Mouse (Mus musculus) megakaryocyte, adult 5-6 weeks (primary cell): Measurements from ENCODE around the gene Gckr. TPM values are rescaled to one million over a fixed set of nuclear protein-coding genes. Genes with fewer than 3 reads are reported as not detected.
"Not testable (repeated sequence)": the region's sequence is repeated elsewhere in the genome, so short reads cannot be mapped to it uniquely, and the experiment has no call there.

Experiments used
- ATAC-seq: 2 replicates; pipeline ENCODE4 v1.8.0; 2016; ENCODE audit warnings: mild to moderate bottlenecking, inconsistent platforms; ENCODE audit not compliant: poor library complexity, severe bottlenecking
- total RNA-seq, 2 experiments: library from RNA; stranded (forward) in 1 of 2; stranded (reverse) in 1 of 2; fragments of 153-499, 151-499 nt in 1 of 2; fragments of 221-1000, 200-1000 nt in 1 of 2; gene quantifications; 2 replicates each; pipeline versions ENCODE4 v1.2.3 to v1.2.4; 2015 to 2017

The Gckr gene
- total RNA-seq, 2 experiments from 2014 or later, result not detected

DNA sequence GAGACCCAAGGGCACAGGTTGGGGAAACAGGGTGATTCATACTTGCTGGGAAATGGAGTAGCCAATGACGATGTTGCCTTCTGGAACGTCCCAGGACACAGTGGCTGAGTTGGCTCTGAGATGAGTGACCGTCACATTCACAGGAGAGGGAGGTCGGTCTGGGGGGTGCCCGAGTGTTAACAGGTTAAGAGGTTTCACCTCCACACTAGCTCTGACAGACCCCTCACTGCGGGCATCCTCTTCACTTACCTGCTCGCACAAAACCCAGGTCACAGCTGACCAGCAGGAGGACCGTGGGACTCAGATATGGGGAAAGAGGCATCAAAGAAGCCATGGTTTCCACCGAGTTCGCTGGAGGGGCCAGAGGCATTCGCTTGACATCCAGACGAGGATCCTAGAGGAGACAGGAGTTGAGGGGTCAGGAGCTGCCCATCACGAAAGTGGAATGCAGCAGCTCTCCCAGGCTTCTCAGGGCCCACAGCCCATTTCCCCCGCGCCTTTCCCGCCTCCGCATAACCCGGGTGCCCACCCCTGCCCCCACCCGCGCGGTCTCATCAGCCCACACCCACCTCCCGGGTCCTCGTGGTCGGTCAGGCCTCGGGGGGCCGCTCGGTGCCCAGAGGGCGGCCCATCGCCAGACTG is 2.2 kb upstream of the Gckr start:
- ATAC-seq, result no peak

DNA sequence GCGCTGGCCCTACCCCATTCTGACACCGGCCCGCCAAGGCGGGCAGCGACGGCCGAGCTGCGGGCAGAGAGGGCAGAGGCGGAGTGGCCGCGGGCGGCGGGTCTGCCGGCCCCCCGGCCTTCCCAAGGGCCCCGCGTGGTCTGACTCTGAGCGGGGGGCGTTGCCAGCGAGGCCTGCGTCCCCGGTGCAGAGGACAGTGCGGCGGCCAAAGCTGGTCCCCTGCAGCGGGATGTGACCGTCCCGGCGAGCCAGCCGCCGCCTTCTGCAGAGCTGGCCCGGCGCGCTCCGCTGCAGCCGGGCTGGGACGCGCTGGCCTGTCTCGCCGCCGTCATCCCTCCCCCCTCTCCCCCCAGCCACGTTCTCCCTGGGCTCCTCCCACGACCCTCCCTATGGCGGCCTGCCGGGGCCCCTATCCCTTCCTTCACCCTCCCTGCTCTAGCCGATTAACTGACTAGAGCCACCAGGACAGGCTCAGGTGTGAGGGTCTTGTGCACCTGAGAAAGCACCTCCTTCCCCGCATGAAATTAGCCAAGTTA is 1.6 kb upstream of the Gckr start, which contains the start of gene Fndc4:
Fndc4 (minus strand) TSS at position 475 of the 536 bp plus-strand sequence.
- no peak for ATAC-seq

- no peak for ATAC-seq
These were observed 738 bp downstream of the Gckr start for GRCm38 (mm10) chr5:31297981-31298380.

DNA sequence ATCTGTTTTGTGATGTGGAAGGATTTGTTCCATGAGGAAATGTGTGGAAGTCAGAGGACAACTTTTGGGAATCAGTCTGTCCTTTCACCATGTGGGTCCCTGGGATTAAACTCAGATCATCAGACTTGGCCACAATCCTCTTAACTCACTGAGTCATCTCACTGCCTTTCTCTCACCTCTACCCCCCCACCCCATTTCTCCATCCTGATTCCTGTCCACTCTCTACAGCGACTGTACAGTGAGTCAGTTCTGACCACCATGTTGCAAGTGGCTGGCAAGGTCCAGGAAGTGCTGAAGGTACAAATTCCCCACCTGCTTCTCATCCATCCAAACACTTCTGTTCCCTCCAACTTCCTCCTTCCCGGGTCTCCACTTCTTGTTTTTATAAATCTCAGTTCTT is 1.2 kb downstream of the Gckr start:
- ATAC-seq, result no peak; the same call in 1 of the 2 replicates

DNA sequence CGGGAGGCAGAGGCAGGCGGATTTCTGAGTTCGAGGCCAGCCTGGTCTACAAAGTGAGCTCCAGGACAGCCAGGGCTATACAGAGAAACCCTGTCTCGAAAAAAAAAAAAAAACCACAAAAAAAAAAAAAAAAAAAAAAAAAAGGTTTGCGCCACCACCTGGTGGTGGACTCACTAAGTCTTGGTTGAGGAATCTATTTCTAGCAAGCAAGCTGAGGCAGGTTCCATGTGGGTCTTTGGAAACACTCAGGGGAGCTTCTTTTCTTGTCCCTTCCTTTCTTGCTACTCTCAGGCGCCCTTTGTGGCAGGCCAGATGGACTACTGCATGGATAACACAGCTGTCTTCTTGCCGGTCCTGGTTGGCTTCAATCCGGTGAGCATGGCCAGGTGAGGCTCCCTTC is 4.6 kb downstream of the Gckr start:
- no peak for ATAC-seq

DNA sequence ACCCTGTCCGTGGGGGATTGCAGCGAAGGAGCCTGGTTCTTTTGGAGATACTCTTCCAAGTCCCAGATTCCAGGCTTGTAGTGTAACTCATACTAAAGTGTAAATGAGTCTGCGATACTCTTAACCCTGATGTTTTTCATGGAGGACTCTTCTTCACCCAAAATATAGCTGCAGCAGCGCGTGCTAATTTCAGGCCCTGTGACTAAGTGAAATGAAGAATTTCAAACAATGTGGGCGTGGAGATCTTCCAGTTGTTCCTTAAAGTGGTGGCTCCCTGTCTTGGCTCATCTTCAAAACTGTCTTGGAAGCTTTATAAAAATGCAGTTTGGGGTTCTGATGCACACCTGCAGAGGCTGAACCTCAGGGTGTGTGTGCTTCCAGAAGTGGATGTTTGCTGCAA is 5.8 kb downstream of the Gckr start:
- no peak for ATAC-seq

DNA sequence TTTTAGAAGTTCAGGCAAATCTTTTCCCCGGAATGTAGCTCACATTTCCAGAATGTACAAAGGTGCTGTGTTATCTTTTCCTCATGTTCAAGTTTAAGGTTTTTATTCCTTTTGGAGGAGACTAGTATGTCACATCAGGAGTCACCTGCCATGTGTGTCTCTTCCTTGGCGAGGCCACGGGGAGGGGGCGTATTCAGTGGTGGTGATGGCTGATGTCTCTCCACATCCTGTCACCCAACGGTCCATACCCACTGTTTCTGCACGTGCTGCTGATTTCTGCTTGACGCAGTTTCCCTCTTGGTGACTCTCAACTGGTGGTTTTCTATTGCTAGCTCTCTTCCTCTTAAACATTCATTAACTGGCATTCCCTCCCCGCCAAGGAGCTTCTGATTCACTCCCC is 15.6 kb downstream of the Gckr start:
- ATAC-seq, result no peak

DNA sequence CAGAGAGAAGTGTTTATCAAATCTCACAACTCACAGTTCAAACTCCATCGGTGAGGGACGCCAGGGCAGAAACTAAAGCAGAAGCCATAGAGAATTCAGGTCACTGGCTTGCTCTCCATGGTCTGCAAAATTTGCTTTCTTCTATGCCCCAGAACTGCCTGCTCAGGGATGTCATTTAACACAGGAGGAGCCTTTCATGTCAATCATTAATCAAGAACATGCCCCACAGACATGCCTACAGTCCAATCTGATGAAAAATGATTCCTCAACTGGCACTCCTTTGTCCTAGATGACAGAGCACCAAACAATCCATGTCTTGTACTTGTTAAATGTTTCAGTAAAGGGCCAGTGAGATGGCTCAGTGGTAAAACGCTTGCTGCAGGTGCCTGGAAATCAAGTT is 25.5 kb downstream of the Gckr start:
- no peak for ATAC-seq

GRCm38 (mm10) chr5:31324085-31324484 is 26.8 kb downstream of the Gckr start:
- no peak for ATAC-seq

DNA sequence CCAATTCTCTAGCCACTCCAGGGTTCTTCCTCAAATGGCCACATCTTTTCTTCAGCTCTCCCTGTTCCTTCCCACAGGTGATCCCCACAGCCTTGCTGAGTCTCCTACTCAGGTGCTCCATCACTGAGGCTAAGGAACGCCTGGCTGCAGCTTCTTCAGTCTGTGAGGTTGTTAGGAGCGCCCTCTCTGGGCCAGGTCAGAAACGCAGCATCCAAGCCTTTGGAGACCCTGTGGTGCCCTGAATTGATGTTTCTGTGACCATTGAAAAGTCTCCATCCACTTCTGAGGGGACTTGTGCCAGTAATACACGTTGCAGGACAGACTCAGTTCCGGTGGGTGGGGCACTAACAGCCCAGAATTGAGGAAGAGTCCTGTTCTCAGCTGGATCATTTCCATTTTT is 29.6 kb downstream of the Gckr start:
- no peak for ATAC-seq

- ATAC-seq, result no peak
These were observed 31.0 kb downstream of the Gckr start for GRCm38 (mm10) chr5:31328255-31328654.

- ATAC-seq, result not testable (repeated sequence)
These were observed 60.3 kb downstream of the Gckr start for GRCm38 (mm10) chr5:31357586-31357985.

- no peak for ATAC-seq
These were observed 63.7 kb downstream of the Gckr start for GRCm38 (mm10) chr5:31360955-31361354.

Other genes starting within 250 kb of the Gckr start
- gene Atraid, start 249.1 kb upstream of the Gckr start, total RNA-seq (2015), result 113 and 132 TPM in 2 replicates
- gene Atraid, start 249.1 kb upstream of the Gckr start, total RNA-seq (2017), result 88.5 and 103 TPM in 2 replicates
- gene Slc5a6, start 248.5 kb upstream of the Gckr start, total RNA-seq (2015), result 0.41 and 2.0 TPM in 2 replicates
- 1.3 and 1.4 TPM in 2 replicates for gene Slc5a6, start 248.5 kb upstream of the Gckr start, total RNA-seq (2017)
- 5.1 and 9.4 TPM in 2 replicates for gene Cad, start 242.7 kb upstream of the Gckr start, total RNA-seq (2015)
- 5.4 and 7.5 TPM in 2 replicates for gene Cad, start 242.7 kb upstream of the Gckr start, total RNA-seq (2017)
- gene Dnajc5g, start 191.2 kb upstream of the Gckr start, total RNA-seq (2015), result not detected in 2 replicates
- not detected in 2 replicates for gene Dnajc5g, start 191.2 kb upstream of the Gckr start, total RNA-seq (2017)
- not detected in 2 replicates for gene Slc30a3, start 189.2 kb upstream of the Gckr start, total RNA-seq (2015)
- gene Slc30a3, start 189.2 kb upstream of the Gckr start, total RNA-seq (2017), result not detected in 2 replicates
- gene Trim54, start 180.7 kb upstream of the Gckr start, total RNA-seq (2015), result not detected in 2 replicates
- gene Trim54, start 180.7 kb upstream of the Gckr start, total RNA-seq (2017), result not detected in 2 replicates
- not detected in 2 replicates for gene Ucn, start 158.6 kb upstream of the Gckr start, total RNA-seq (2015)
- gene Ucn, start 158.6 kb upstream of the Gckr start, total RNA-seq (2017), result not detected in 2 replicates
- gene Mpv17, start 143.2 kb upstream of the Gckr start, total RNA-seq (2015), result 30.3 and 40.5 TPM in 2 replicates
- gene Mpv17, start 143.2 kb upstream of the Gckr start, total RNA-seq (2017), result 26.1 and 27.0 TPM in 2 replicates
- 0.22 and 1.3 TPM in 2 replicates for gene Gm29609, start 117.5 kb upstream of the Gckr start, total RNA-seq (2015)
- 0.29 TPM in 1 of 2 replicates, not detected in the other for gene Gm29609, start 117.5 kb upstream of the Gckr start, total RNA-seq (2017)
- gene Gtf3c2, start 117.3 kb upstream of the Gckr start, total RNA-seq (2015), result 58.8 and 63.2 TPM in 2 replicates
- 43.0 and 43.1 TPM in 2 replicates for gene Gtf3c2, start 117.3 kb upstream of the Gckr start, total RNA-seq (2017)
- gene Snx17, start 104.2 kb upstream of the Gckr start, total RNA-seq (2015), result 52.3 and 65.5 TPM in 2 replicates
- gene Snx17, start 104.2 kb upstream of the Gckr start, total RNA-seq (2017), result 33.4 and 45.2 TPM in 2 replicates
- 21.9 and 25.2 TPM in 2 replicates for gene Eif2b4, start 104.0 kb upstream of the Gckr start, total RNA-seq (2015)
- gene Eif2b4, start 104.0 kb upstream of the Gckr start, total RNA-seq (2017), result 21.3 and 31.5 TPM in 2 replicates
- 8.9 and 10.1 TPM in 2 replicates for gene Zfp513, start 95.1 kb upstream of the Gckr start, total RNA-seq (2015)
- 7.2 and 8.1 TPM in 2 replicates for gene Zfp513, start 95.1 kb upstream of the Gckr start, total RNA-seq (2017)
- 54.8 and 69.0 TPM in 2 replicates for gene Ppm1g, start 76.8 kb upstream of the Gckr start, total RNA-seq (2015)
- 107 and 121 TPM in 2 replicates for gene Ppm1g, start 76.8 kb upstream of the Gckr start, total RNA-seq (2017)
- gene Nrbp1, start 56.6 kb upstream of the Gckr start, total RNA-seq (2015), result 57.2 and 64.1 TPM in 2 replicates
- 112 and 114 TPM in 2 replicates for gene Nrbp1, start 56.6 kb upstream of the Gckr start, total RNA-seq (2017)
- not detected in 2 replicates for gene Gm9970, start 56.2 kb upstream of the Gckr start, total RNA-seq (2015)
- gene Gm9970, start 56.2 kb upstream of the Gckr start, total RNA-seq (2017), result not detected in 2 replicates
- 5.1 and 5.4 TPM in 2 replicates for gene Krtcap3, start 45.8 kb upstream of the Gckr start, total RNA-seq (2015)
- gene Krtcap3, start 45.8 kb upstream of the Gckr start, total RNA-seq (2017), result 3.6 and 6.7 TPM in 2 replicates
- 9.6 and 13.6 TPM in 2 replicates for gene Ift172, start 6.3 kb upstream of the Gckr start, total RNA-seq (2015)
- gene Ift172, start 6.3 kb upstream of the Gckr start, total RNA-seq (2017), result 14.2 and 25.0 TPM in 2 replicates
- not detected in 2 replicates for gene Fndc4, start 1.4 kb upstream of the Gckr start, total RNA-seq (2015)
- gene Fndc4, start 1.4 kb upstream of the Gckr start, total RNA-seq (2017), result not detected in 2 replicates
- gene Zfp512, start 155.0 kb downstream of the Gckr start, total RNA-seq (2015), result 11.0 and 18.1 TPM in 2 replicates
- 20.6 and 24.2 TPM in 2 replicates for gene Zfp512, start 155.0 kb downstream of the Gckr start, total RNA-seq (2017)
- not detected in 2 replicates for gene 4930548H24Rik, start 188.3 kb downstream of the Gckr start, total RNA-seq (2015)
- 0.12 and 0.44 TPM in 2 replicates for gene 4930548H24Rik, start 188.3 kb downstream of the Gckr start, total RNA-seq (2017)
- gene Gpn1, start 197.3 kb downstream of the Gckr start, total RNA-seq (2015), result 7.7 and 11.0 TPM in 2 replicates
- 9.6 and 14.9 TPM in 2 replicates for gene Gpn1, start 197.3 kb downstream of the Gckr start, total RNA-seq (2017)
- gene Slc4a1ap, start 229.6 kb downstream of the Gckr start, total RNA-seq (2015), result 41.3 and 50.5 TPM in 2 replicates
- gene Slc4a1ap, start 229.6 kb downstream of the Gckr start, total RNA-seq (2017), result 44.2 and 54.6 TPM in 2 replicates
- gene Supt7l, start 230.4 kb downstream of the Gckr start, total RNA-seq (2015), result 11.2 and 14.0 TPM in 2 replicates
- 14.1 and 18.5 TPM in 2 replicates for gene Supt7l, start 230.4 kb downstream of the Gckr start, total RNA-seq (2017)